Mouse (Mus musculus): ENCODE data around the gene Gm10197. TPM values are rescaled to one million over a fixed set of nuclear protein-coding genes. Genes with fewer than 3 reads are reported as not detected.

The Gm10197 gene
- polyA plus RNA-seq, 1 experiment from 2014 or later, result not detected

DNA sequence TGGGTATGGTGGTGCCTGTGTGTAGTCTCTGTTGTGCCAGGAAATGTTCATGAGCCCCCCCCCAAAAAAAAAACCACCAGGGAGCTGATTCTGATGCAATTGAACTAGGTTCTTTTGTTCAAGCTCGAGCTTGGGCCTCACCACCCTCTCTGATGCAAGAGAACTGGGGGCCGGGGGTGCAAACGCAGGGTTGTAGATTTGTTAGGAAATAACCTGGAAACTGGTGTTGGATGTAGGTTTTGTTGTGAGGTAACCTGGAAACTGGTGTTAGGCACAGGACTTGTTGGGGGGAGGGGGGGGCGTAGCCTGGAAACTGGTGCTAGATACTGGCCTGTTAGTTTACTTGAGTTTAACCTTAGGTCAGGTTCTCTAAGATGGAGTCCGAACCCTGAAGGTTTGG is 20.2 kb upstream of the Gm10197 start:
- peak overlapping the region; percentile 100 for H3K4me3 ChIP-seq
- H3K27me3 ChIP-seq, result no peaks in the 10 kb centered on the region
- H3K9ac ChIP-seq, result peak overlapping the region; percentile 82
- H3K4me1 ChIP-seq (replicated peaks), result peaks cover 20% of the 10 kb centered on the region
- WGBS, result 82% methylated on average over 5 of the region's 5 CpGs
- H3K27ac ChIP-seq, result peak overlapping the region; percentile 91; the same call in 1 of the 2 replicates
- H3K36me3 ChIP-seq, result peaks cover 22% of the 10 kb centered on the region
- no peak for ATAC-seq (ENCODE audit: low FRiP score)
- peak overlapping the region; percentile 81 for H3K4me2 ChIP-seq
- H3K9me3 ChIP-seq, result no peaks in the 10 kb centered on the region

GRCm38 (mm10) chr19:53391386-53391785 is 19.8 kb upstream of the Gm10197 start:
- peaks cover 23% of the 10 kb centered on the region for H3K36me3 ChIP-seq
- H3K9me3 ChIP-seq, result no peaks in the 10 kb centered on the region
- WGBS, result 51% methylated on average over 8 of the region's 8 CpGs
- H3K4me2 ChIP-seq, result peak overlapping the region; percentile 81
- H3K4me1 ChIP-seq (replicated peaks), result peaks cover 20% of the 10 kb centered on the region
- H3K4me3 ChIP-seq, result peak overlapping the region; percentile 100
- no peaks in the 10 kb centered on the region for H3K27me3 ChIP-seq
- H3K27ac ChIP-seq, result peak overlapping the region; percentile 91; the same call in 1 of the 2 replicates
- no peak for ATAC-seq (ENCODE audit: low FRiP score)
- peak overlapping the region; percentile 82 for H3K9ac ChIP-seq

DNA sequence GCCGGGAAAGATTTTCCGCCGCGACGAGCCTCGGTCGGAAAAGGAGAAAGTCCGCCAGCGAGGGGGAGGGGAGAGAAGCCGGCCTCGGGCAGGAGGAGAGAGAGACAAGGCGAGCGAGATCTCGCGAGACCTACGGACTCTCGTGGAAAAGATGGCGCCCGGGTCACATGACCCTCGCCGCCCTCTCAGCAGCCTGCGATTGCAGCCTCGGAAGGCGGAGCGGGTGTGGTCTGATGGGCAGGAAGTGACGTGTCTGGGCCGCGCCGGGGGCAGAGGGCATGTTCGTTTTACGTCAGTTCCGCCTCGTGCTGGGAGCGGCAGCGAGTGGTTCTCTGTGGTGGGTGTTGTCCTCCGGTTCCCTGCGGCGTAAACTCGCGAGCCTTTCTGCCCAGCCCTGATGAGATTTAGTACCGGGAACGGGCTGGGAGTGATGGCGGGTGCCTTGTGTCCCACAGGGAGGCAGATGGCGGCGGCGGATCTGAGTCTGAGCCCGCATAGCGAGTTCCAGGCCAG is 19.0 kb upstream of the Gm10197 start, which contains the start of gene Smndc1:
Gene Smndc1, minus strand, starts transcription at position 84 of the 513 bp plus-strand sequence.
- Histone ChIP-seq H3K27ac (peak within 1 kb of the TSS; percentile 97), H3K9ac (peak within 1 kb of the TSS; percentile 99), H3K36me3 (peaks cover 30% of the 10 kb centered on the region), H3K4me3 (peak within 1 kb of the TSS; percentile 100), H3K4me1 (replicated peaks) (peaks cover 20% of the 10 kb centered on the region), H3K27me3 (no peaks in the 10 kb centered on the region), H3K9me3 (no peaks in the 10 kb centered on the region), H3K4me2 (peak within 1 kb of the TSS; percentile 81)
- ATAC-seq (ENCODE audit: low FRiP score), result peak; percentile 98
- WGBS, result under 1% methylated on average over 48 of the region's 48 CpGs

- ATAC-seq (ENCODE audit: low FRiP score), result peak; percentile 91
- Histone ChIP-seq H3K4me2 (peak overlapping the region; percentile 79), H3K36me3 (peaks cover 30% of the 10 kb centered on the region), H3K4me1 (replicated peaks) (peaks cover 20% of the 10 kb centered on the region), H3K4me3 (peak overlapping the region; percentile 100), H3K27ac (peak overlapping the region; percentile 97), H3K9me3 (no peaks in the 10 kb centered on the region), H3K27me3 (no peaks in the 10 kb centered on the region), H3K9ac (peak overlapping the region; percentile 99)
- under 1% methylated on average over 57 of the region's 59 CpGs for WGBS
Measured at GRCm38 (mm10) chr19:53389851-53390431, 18.4 kb upstream of the Gm10197 start.

- peak overlapping the region; percentile 79 for H3K4me2 ChIP-seq
- 24% methylated on average over 6 of the region's 6 CpGs for WGBS
- no peak for ATAC-seq (ENCODE audit: low FRiP score)
Measured at GRCm38 (mm10) chr19:53389417-53389816, 17.9 kb upstream of the Gm10197 start.

DNA sequence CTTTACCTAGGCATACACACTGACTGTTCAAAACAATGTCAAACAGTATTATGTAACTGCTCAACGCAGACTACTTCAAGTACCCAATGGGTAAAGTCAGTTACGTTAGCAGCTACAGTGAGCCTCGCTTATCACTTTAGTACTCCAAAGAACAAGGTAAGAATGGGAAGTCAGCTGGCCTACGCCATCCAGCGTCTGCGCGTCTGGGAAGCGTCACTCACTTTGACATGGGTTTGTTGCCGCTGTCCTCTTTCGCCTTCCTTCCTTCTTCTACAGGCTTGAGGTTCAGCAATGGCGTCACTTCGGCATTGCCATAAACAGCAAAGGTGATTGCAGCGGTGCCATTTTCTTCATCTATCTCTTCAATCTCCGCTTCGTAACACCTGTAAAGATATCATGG is 11.8 kb upstream of the Gm10197 start:
- Histone ChIP-seq H3K27me3 (no peaks in the 10 kb centered on the region), H3K4me2 (no peak overlapping the region), H3K9ac (no peak overlapping the region), H3K4me3 (no peak overlapping the region), H3K27ac (no peak overlapping the region), H3K9me3 (no peaks in the 10 kb centered on the region), H3K36me3 (peaks cover 77% of the 10 kb centered on the region), H3K4me1 (replicated peaks) (0 out of 2 replicates have a peak, but pooled peaks cover 6% of the 10 kb centered on the region)
- WGBS, result 97% methylated on average over 15 of the region's 15 CpGs
- no peak for ATAC-seq (ENCODE audit: low FRiP score)

More at GRCm38 (mm10) chr19:53389417-53389816, 17.9 kb upstream of the Gm10197 start:
- Histone ChIP-seq H3K36me3 (peaks cover 31% of the 10 kb centered on the region), H3K9ac (peak overlapping the region; percentile 99), H3K27me3 (no peaks in the 10 kb centered on the region), H3K4me3 (peak overlapping the region; percentile 100), H3K4me1 (replicated peaks) (peaks cover 20% of the 10 kb centered on the region), H3K27ac (peak overlapping the region; percentile 97), H3K9me3 (no peaks in the 10 kb centered on the region)

GRCm38 (mm10) chr19:53378421-53378820 is 6.9 kb upstream of the Gm10197 start:
- Histone ChIP-seq H3K27ac (no peak overlapping the region), H3K36me3 (peaks cover 64% of the 10 kb centered on the region), H3K4me2 (no peak overlapping the region), H3K4me1 (replicated peaks) (no peaks in the 10 kb centered on the region), H3K4me3 (no peak overlapping the region), H3K9me3 (no peaks in the 10 kb centered on the region), H3K9ac (no peak overlapping the region), H3K27me3 (no peaks in the 10 kb centered on the region)
- ATAC-seq (ENCODE audit: low FRiP score), result no peak
- 95% methylated on average over 10 of the region's 10 CpGs for WGBS

DNA sequence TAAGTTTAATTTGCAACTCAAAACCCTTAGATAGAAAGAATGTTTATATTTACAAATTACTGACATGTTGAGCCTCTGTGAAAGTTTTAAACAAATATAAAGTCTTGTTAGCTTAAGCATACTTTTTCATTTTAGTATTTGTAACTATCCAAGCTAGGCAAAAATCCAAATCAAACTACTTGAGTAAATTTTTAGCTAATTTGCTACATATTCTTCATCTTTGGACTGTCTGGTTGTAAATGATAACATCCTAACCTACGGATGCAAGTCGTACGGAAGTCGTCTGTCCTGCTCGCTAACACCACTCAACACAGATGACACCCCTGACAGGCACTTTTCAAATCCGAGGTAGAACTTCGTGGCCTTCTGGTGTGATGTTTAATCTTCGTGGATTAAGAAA is 6.1 kb upstream of the Gm10197 start:
- no peak overlapping the region for H3K9ac ChIP-seq
- no peaks in the 10 kb centered on the region for H3K27me3 ChIP-seq
- H3K36me3 ChIP-seq, result peaks cover 62% of the 10 kb centered on the region
- H3K4me1 ChIP-seq (replicated peaks), result no peaks in the 10 kb centered on the region
- WGBS, result 93% methylated on average over 8 of the region's 8 CpGs
- H3K27ac ChIP-seq, result no peak overlapping the region
- H3K4me2 ChIP-seq, result no peak overlapping the region
- no peak for ATAC-seq (ENCODE audit: low FRiP score)
- H3K9me3 ChIP-seq, result no peaks in the 10 kb centered on the region
- H3K4me3 ChIP-seq, result no peak overlapping the region

- ATAC-seq (ENCODE audit: low FRiP score), result no peak
- H3K9ac ChIP-seq, result no peak overlapping the region
- 95% methylated on average over 9 of the region's 9 CpGs for WGBS
- H3K27me3 ChIP-seq, result no peaks in the 10 kb centered on the region
- H3K27ac ChIP-seq, result no peak overlapping the region
- no peaks in the 10 kb centered on the region for H3K4me1 ChIP-seq (replicated peaks)
- no peak overlapping the region for H3K4me2 ChIP-seq
- no peaks in the 10 kb centered on the region for H3K9me3 ChIP-seq
- H3K4me3 ChIP-seq, result no peak overlapping the region
- H3K36me3 ChIP-seq, result peaks cover 60% of the 10 kb centered on the region
Measured at GRCm38 (mm10) chr19:53375816-53376215, 4.2 kb upstream of the Gm10197 start.

DNA sequence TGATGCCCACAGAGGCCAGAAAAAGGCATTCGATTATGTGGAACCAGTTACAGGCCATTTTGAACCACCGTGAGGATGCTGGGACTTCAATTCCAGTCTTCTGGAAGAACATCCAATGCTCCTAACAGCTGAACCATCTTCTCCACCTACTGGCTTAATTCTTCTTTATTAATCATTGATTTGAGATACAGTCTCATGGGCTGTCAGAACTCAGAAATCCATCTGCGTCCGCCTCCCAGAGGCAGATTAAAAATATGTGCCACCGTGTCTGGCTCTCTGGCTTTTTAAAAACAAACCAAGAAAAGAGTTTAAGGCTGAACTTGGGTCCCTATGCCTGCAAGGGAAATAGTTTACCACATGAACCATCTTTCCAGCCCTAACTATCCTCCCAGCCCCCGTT is 3.7 kb upstream of the Gm10197 start:
- no peak overlapping the region for H3K4me3 ChIP-seq
- H3K4me1 ChIP-seq (replicated peaks), result no peaks in the 10 kb centered on the region
- H3K27me3 ChIP-seq, result no peaks in the 10 kb centered on the region
- no peaks in the 10 kb centered on the region for H3K9me3 ChIP-seq
- no peak for ATAC-seq (ENCODE audit: low FRiP score)
- H3K27ac ChIP-seq, result no peak overlapping the region
- H3K9ac ChIP-seq, result no peak overlapping the region
- WGBS, result 92% methylated on average over 6 of the region's 6 CpGs
- no peak overlapping the region for H3K4me2 ChIP-seq
- H3K36me3 ChIP-seq, result peaks cover 57% of the 10 kb centered on the region

DNA sequence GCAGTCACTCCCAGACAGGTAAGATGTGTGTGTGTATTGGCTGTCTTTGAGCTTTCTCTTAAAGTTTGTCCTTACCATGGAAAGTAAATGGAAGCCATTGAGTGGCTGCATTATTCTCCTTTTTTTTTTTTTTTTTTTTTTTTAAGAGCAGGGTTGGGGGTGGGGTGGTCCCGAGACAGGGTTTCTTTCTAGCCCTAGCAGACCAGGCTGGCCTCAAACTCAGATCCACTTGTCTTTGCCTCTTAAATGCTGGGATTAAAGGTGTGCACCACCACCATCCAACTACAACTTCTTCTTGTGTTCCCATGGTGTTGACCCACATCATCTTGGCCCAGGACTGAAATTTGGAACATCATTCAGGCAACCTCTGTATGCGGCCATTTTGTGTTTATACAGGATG is 2.0 kb upstream of the Gm10197 start:
- H3K9me3 ChIP-seq, result no peaks in the 10 kb centered on the region
- no peaks in the 10 kb centered on the region for H3K27me3 ChIP-seq
- H3K4me1 ChIP-seq (replicated peaks), result peaks cover 8% of the 10 kb centered on the region
- H3K9ac ChIP-seq, result no peak overlapping the region
- 85% methylated on average over 2 of the region's 2 CpGs for WGBS
- peaks cover 49% of the 10 kb centered on the region for H3K36me3 ChIP-seq
- no peak overlapping the region for H3K27ac ChIP-seq
- no peak overlapping the region for H3K4me2 ChIP-seq
- ATAC-seq (ENCODE audit: low FRiP score), result no peak
- no peak overlapping the region for H3K4me3 ChIP-seq

GRCm38 (mm10) chr19:53370233-53370632 is 1.3 kb downstream of the Gm10197 start:
- Histone ChIP-seq H3K4me1 (replicated peaks) (peaks cover 24% of the 10 kb centered on the region), H3K9me3 (no peaks in the 10 kb centered on the region), H3K4me3 (no peak overlapping the region), H3K9ac (no peak overlapping the region), H3K27ac (no peak overlapping the region), H3K36me3 (peaks cover 37% of the 10 kb centered on the region), H3K27me3 (no peaks in the 10 kb centered on the region), H3K4me2 (no peak overlapping the region)
- ATAC-seq (ENCODE audit: low FRiP score), result peak; percentile 29; the same call in 1 of the 2 replicates
- 79% methylated on average over 15 of the region's 15 CpGs for WGBS
